Mouse (Mus musculus): ENCODE results near the gene Unc79.
A peak's percentile ranks its signal among the peaks of the same experiment; 100 is the strongest.

Unc79 gene

GRCm38 (mm10) chr12:102948778-102949394, at the start of gene Unc79:
Unc79 (plus strand) TSS chr12:102948859.
- peak; percentile 25 to 62 for DNase-seq (ENCODE audit: low spot score in 2 of 2)

GRCm38 (mm10) chr12:102899091-102899490, 49.6 kb upstream of the Unc79 start, which contains the start of gene Cox8c:
Cox8c (plus strand) TSS chr12:102899316.
- DNase-seq (ENCODE audit: low spot score in 2 of 2), result no peak

GRCm38 (mm10) chr12:102908191-102908590, 40.5 kb upstream of the Unc79 start:
- no peak for DNase-seq (ENCODE audit: low spot score in 2 of 2)

GRCm38 (mm10) chr12:102916073-102916472, 32.6 kb upstream of the Unc79 start:
- DNase-seq (ENCODE audit: low spot score in 2 of 2), result no peak

GRCm38 (mm10) chr12:102929764-102930163, 18.9 kb upstream of the Unc79 start:
- no peak for DNase-seq (ENCODE audit: low spot score in 2 of 2)

- no peak for DNase-seq (ENCODE audit: low spot score in 2 of 2)
Measured at GRCm38 (mm10) chr12:102930335-102930734, 18.3 kb upstream of the Unc79 start.

- DNase-seq (ENCODE audit: low spot score in 2 of 2), result no peak
Measured at GRCm38 (mm10) chr12:102930789-102931188, 17.9 kb upstream of the Unc79 start.

GRCm38 (mm10) chr12:102935892-102936291, 12.8 kb upstream of the Unc79 start:
- no peak for DNase-seq (ENCODE audit: low spot score in 2 of 2)

GRCm38 (mm10) chr12:102945571-102945970, 3.1 kb upstream of the Unc79 start:
- DNase-seq (ENCODE audit: low spot score in 2 of 2), result no peak

- no peak for DNase-seq (ENCODE audit: low spot score in 2 of 2)
Measured at GRCm38 (mm10) chr12:102947826-102948225, 833 bp upstream of the Unc79 start.

GRCm38 (mm10) chr12:102949395-102950208, 943 bp downstream of the Unc79 start:
- peak; percentile 39 to 69 for DNase-seq (ENCODE audit: low spot score in 2 of 2)

GRCm38 (mm10) chr12:102960051-102960775, 11.6 kb downstream of the Unc79 start:
- no peak for DNase-seq (ENCODE audit: low spot score in 2 of 2)

GRCm38 (mm10) chr12:102961066-102961465, 12.4 kb downstream of the Unc79 start:
- DNase-seq (ENCODE audit: low spot score in 2 of 2), result no peak

GRCm38 (mm10) chr12:102964486-102964885, 15.8 kb downstream of the Unc79 start:
- DNase-seq (ENCODE audit: low spot score in 2 of 2), result no peak

GRCm38 (mm10) chr12:102980584-102980983, 31.9 kb downstream of the Unc79 start:
- no peak for DNase-seq (ENCODE audit: low spot score in 2 of 2)

GRCm38 (mm10) chr12:102981543-102981942, 32.9 kb downstream of the Unc79 start:
- DNase-seq (ENCODE audit: low spot score in 2 of 2), result no peak

- DNase-seq (ENCODE audit: low spot score in 2 of 2), result no peak
Measured at GRCm38 (mm10) chr12:102985401-102985800, 36.7 kb downstream of the Unc79 start.

GRCm38 (mm10) chr12:102987736-102988135, 39.1 kb downstream of the Unc79 start:
- DNase-seq (ENCODE audit: low spot score in 2 of 2), result no peak

- no peak for DNase-seq (ENCODE audit: low spot score in 2 of 2)
Measured at GRCm38 (mm10) chr12:103008491-103008890, 59.8 kb downstream of the Unc79 start.

GRCm38 (mm10) chr12:103018161-103018560, 69.5 kb downstream of the Unc79 start:
- no peak for DNase-seq (ENCODE audit: low spot score in 2 of 2)

GRCm38 (mm10) chr12:103036692-103037091, 88.0 kb downstream of the Unc79 start:
- no peak for DNase-seq (ENCODE audit: low spot score in 2 of 2)

- no peak for DNase-seq (ENCODE audit: low spot score in 2 of 2)
Measured at GRCm38 (mm10) chr12:103039332-103039731, 90.7 kb downstream of the Unc79 start.
